Mouse (Mus musculus): ENCODE data around the gene Rmi2. TPM values are rescaled to one million over a fixed set of nuclear protein-coding genes. Genes with fewer than 3 reads are reported as not detected.

The Rmi2 gene
- polyA plus RNA-seq, 1 experiment, result 0.65 TPM

DNA sequence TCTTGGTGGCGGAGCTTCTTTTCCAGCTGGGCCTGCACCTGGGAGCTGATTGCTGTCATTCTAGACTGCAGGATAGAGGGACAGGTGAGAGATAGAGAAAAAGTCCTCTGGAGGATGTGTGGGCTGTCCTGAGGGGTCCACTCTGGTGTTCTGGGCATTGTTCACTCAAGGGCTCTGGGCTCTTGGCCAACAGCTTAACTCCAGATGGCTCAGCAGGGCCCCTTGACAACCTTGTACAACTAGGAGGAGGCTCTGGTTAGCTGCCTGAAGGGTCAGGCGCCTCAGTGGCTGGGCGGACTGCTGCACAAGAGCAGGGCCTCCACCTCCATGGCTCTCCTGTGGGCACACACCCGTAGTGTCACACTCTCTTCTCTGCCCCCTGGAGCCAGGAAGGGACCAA, 36.1 kb downstream of the Rmi2 start:
- H3K4me1 ChIP-seq (ENCODE audit: control insufficient read depth), result peaks cover 1% of the 10 kb centered on the region; the same call in 1 of the 2 replicates
- no peak overlapping the region for H3K4me3 ChIP-seq (replicated peaks)
- TF ChIP-seq TAL1 (IDR thresholded peaks at IDR 0.05; ENCODE audit: low read length), result no peak
- TF ChIP-seq GATA1 (IDR thresholded peaks at IDR 0.05; ENCODE audit: low read length), result no peak
- no peaks in the 10 kb centered on the region for H3K27me3 ChIP-seq (ENCODE audit: control insufficient read depth)
- no peaks in the 10 kb centered on the region for H3K9me3 ChIP-seq (ENCODE audit: control insufficient read depth, low read length)
- no peaks in the 10 kb centered on the region for H3K36me3 ChIP-seq (ENCODE audit: control insufficient read depth)

DNA sequence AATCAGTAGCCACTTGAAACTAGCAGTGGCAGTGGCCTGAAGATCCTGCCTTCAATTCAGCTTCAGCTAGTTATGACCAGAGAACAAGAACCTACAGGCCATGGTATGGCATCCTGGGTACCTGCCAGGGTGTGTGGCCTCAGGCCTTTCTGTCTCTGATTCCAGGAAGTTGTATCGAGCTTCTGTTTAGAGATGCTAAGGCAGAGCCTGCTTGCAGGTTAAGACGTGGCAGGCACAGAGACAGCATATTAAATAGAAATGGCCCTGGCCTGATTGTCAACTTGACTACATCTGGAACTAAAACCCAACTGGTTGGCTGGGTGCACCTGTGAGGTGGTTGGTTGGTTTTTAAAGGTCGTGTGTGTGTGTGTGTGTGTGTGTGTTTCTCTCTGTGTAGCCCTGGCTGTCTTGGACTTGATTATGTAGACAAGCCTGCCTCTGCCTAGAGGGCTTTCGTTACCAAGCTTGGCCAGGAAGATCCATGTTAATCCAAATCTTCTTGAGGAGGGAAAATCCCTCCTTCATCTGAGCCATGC, 38.0 kb downstream of the Rmi2 start:
- Histone ChIP-seq H3K9me3 (ENCODE audit: control insufficient read depth, low read length) (no peaks in the 10 kb centered on the region), H3K36me3 (ENCODE audit: control insufficient read depth) (no peaks in the 10 kb centered on the region), H3K4me3 (replicated peaks) (no peak overlapping the region), H3K27me3 (ENCODE audit: control insufficient read depth) (no peaks in the 10 kb centered on the region), H3K4me1 (ENCODE audit: control insufficient read depth) (peaks cover 1% of the 10 kb centered on the region; the same call in 1 of the 2 replicates)
- no peak for TF ChIP-seq GATA1 (IDR thresholded peaks at IDR 0.05; ENCODE audit: low read length)
- no peak for TF ChIP-seq TAL1 (IDR thresholded peaks at IDR 0.05; ENCODE audit: low read length)

DNA sequence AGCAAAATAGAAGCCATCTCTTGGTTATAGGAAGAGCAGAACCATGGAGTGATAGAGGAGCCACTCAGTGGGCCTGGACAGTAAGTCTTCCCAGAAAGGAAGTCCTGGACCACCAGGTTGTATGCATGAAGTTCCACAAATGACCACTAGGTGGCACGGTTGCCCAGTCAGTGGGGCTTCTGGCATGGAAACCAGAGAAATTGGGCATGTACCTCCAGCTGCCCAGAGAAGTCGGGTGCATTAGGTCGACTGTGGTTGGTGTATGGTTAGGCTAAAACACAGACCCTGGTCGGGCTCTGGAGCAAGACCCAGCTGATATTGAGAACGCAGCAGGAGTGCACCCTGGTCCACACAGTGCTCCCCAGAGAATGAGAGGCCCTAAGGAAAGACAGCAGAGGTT, 38.8 kb downstream of the Rmi2 start:
- no peaks in the 10 kb centered on the region for H3K9me3 ChIP-seq (ENCODE audit: control insufficient read depth, low read length)
- TF ChIP-seq GATA1 (IDR thresholded peaks at IDR 0.05; ENCODE audit: low read length) (no peak), TAL1 (IDR thresholded peaks at IDR 0.05; ENCODE audit: low read length) (no peak)
- H3K4me1 ChIP-seq (ENCODE audit: control insufficient read depth), result peaks cover 1% of the 10 kb centered on the region; the same call in 1 of the 2 replicates
- H3K27me3 ChIP-seq (ENCODE audit: control insufficient read depth), result no peaks in the 10 kb centered on the region
- no peak overlapping the region for H3K4me3 ChIP-seq (replicated peaks)
- H3K36me3 ChIP-seq (ENCODE audit: control insufficient read depth), result no peaks in the 10 kb centered on the region

DNA sequence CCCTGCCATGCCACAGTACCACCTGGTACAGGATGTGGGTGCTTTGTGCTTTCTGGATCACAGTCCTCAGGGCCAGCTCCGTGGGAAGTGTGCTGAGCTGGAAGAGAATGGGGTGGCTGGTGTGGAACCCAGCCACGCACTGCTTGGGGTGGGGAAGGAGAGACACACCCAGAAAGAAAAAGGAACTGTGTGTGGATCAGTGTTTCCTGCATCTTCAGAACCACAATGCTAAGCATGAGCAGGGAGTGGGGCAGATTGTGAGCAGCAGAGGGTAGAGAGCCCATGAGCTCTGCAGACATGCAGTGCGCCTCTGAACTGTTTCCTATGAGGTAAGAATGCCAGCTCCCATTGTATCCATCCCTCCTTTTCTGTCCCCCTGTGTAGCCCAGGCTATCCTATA, 43.4 kb downstream of the Rmi2 start:
- H3K4me1 ChIP-seq (ENCODE audit: control insufficient read depth), result no peaks in the 10 kb centered on the region
- H3K36me3 ChIP-seq (ENCODE audit: control insufficient read depth), result no peaks in the 10 kb centered on the region
- H3K9me3 ChIP-seq (ENCODE audit: control insufficient read depth, low read length), result no peaks in the 10 kb centered on the region
- H3K27me3 ChIP-seq (ENCODE audit: control insufficient read depth), result no peaks in the 10 kb centered on the region
- H3K4me3 ChIP-seq (replicated peaks), result no peak overlapping the region
- TF ChIP-seq GATA1 (IDR thresholded peaks at IDR 0.05; ENCODE audit: low read length), result no peak

DNA sequence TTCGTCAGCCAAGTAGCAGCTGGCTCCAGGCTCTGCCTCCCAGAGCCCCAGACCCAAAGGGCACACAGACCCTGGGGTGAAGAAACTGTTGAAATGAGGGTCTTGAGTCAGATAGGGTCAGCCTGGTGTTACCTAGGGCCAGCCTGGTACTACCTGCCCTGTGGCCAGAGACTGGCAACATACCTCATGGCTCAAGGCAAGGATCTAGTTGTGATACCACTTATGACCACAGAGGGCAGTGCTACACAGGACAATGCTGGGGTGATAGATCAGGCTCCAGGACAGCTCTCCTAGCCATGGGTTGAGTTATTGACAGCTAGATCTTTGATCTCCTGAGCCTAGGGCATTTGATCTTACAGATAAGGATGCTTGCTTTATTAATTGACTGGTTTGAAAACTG, 44.6 kb downstream of the Rmi2 start:
- H3K4me1 ChIP-seq (ENCODE audit: control insufficient read depth), result no peaks in the 10 kb centered on the region
- H3K36me3 ChIP-seq (ENCODE audit: control insufficient read depth), result no peaks in the 10 kb centered on the region
- no peaks in the 10 kb centered on the region for H3K27me3 ChIP-seq (ENCODE audit: control insufficient read depth)
- no peaks in the 10 kb centered on the region for H3K9me3 ChIP-seq (ENCODE audit: control insufficient read depth, low read length)
- TF ChIP-seq TAL1 (IDR thresholded peaks at IDR 0.05; ENCODE audit: low read length) (no peak), GATA1 (IDR thresholded peaks at IDR 0.05; ENCODE audit: low read length) (no peak)
- H3K4me3 ChIP-seq (replicated peaks), result no peak overlapping the region

DNA sequence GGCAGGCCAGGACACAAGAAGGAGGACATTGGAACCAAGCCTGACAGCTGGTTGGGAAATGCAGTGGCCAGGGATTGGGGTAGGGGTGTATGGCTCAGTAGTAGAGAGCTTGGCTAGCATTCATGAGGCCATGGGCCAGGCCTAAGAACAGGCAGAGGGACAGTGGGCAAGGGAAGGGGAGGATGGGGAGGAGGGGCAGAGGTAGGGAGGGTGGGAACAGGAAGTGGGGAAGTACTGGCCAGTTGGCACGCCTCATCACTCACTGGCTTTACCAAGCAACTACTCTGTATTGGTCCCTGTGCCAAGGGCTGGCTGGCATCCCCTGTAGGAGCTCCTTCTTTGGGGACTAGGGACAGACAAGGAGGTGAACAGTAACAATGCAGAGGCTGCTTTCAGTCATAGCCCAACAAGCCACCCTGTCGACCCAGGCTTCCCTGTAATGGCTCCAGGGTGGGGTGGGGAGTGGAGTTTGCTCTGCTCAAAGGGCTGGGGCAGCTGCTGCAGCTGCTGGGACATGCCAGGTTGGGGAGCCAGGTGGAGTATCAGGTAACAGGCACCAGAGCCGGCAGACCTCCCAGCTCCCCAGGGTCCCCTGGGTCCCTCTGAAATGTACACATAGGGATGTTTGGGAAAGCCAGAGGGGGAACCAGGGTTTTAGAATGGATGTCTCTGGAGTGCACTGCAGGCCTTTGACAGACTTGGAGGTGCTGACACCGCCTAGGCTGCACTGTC, 46.5 kb downstream of the Rmi2 start:
- Histone ChIP-seq H3K36me3 (ENCODE audit: control insufficient read depth) (no peaks in the 10 kb centered on the region), H3K27me3 (ENCODE audit: control insufficient read depth) (no peaks in the 10 kb centered on the region), H3K4me3 (replicated peaks) (no peak overlapping the region), H3K4me1 (ENCODE audit: control insufficient read depth) (no peaks in the 10 kb centered on the region), H3K9me3 (ENCODE audit: control insufficient read depth, low read length) (no peaks in the 10 kb centered on the region)
- TF ChIP-seq TAL1 (IDR thresholded peaks at IDR 0.05; ENCODE audit: low read length), result no peak
- TF ChIP-seq GATA1 (IDR thresholded peaks at IDR 0.05; ENCODE audit: low read length), result no peak

DNA sequence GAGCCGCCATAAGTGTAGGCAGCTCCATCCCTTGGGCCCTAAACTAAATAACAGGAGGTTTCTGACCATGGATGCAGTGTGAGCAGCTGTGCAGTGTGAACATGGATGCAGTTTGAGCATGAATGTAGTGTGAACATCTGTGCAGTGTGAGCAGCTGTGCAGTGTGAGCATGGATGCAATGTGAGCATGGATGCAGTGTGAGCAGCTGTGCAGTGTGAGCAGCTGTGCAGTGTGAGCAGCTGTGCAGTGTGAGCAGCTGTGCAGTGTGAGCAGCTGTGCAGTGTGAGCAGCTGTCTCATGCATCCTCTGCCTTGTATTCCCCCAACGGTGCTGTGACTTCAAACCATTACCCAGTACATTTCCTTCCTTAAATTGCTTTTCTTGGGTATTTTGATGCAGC, 52.6 kb downstream of the Rmi2 start:
- H3K27me3 ChIP-seq (ENCODE audit: control insufficient read depth), result no peaks in the 10 kb centered on the region
- no peak overlapping the region for H3K4me3 ChIP-seq (replicated peaks)
- no peaks in the 10 kb centered on the region for H3K36me3 ChIP-seq (ENCODE audit: control insufficient read depth)
- TF ChIP-seq TAL1 (IDR thresholded peaks at IDR 0.05; ENCODE audit: low read length) (no peak), GATA1 (IDR thresholded peaks at IDR 0.05; ENCODE audit: low read length) (no peak)
- H3K4me1 ChIP-seq (ENCODE audit: control insufficient read depth), result no peaks in the 10 kb centered on the region
- no peaks in the 10 kb centered on the region for H3K9me3 ChIP-seq (ENCODE audit: control insufficient read depth, low read length)

DNA sequence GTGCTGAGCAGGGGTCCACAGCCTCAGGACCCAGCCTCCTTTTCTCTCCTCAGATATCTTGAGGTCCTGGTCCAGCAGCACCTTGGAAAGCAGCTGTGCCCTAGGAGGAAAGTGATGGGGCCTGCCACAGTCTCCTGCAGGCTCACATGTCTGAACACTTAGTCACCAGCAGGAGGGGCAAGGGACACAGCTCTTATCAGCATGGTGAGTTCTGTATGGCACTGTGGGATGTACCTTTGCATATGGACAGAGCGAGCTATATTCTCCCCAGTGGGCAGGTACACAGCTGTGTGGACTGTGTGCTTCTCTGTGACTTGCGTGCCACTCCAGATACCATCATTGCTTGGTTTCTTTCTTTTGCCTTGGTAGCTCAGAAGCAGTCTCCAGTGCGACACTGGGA, 55.5 kb downstream of the Rmi2 start:
- H3K27me3 ChIP-seq (ENCODE audit: control insufficient read depth), result no peaks in the 10 kb centered on the region
- no peaks in the 10 kb centered on the region for H3K36me3 ChIP-seq (ENCODE audit: control insufficient read depth)

DNA sequence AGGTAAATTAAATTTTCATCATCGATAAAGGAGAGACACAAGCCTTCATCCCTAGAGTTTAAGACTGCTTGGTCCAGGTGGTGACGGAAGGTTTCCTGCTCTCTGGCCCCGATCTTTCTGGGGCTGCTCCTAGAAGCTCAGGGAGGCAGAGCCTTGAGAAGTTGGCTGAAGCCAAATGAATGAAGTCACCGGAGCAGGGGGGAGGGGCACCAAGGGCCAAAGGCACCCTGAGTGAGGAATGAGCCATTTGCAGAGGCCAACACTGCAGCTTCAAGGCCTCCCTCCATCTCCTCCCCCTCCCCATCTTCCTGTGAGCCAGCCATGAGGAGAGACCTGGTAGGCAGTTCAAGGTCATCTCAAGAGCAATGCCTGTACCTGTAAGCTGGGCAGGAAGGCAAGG, 58.3 kb downstream of the Rmi2 start:
- TF ChIP-seq GATA1 (IDR thresholded peaks at IDR 0.05; ENCODE audit: low read length) (no peak), TAL1 (IDR thresholded peaks at IDR 0.05; ENCODE audit: low read length) (no peak)
- Histone ChIP-seq H3K4me3 (replicated peaks) (no peak overlapping the region), H3K27me3 (ENCODE audit: control insufficient read depth) (no peaks in the 10 kb centered on the region), H3K36me3 (ENCODE audit: control insufficient read depth) (no peaks in the 10 kb centered on the region), H3K4me1 (ENCODE audit: control insufficient read depth) (no peaks in the 10 kb centered on the region), H3K9me3 (ENCODE audit: control insufficient read depth, low read length) (no peaks in the 10 kb centered on the region)

More for the DNA sequence above, 55.5 kb downstream of the Rmi2 start:
- TF ChIP-seq GATA1 (IDR thresholded peaks at IDR 0.05; ENCODE audit: low read length), result no peak
- TF ChIP-seq TAL1 (IDR thresholded peaks at IDR 0.05; ENCODE audit: low read length), result no peak
- Histone ChIP-seq H3K4me3 (replicated peaks) (no peak overlapping the region), H3K4me1 (ENCODE audit: control insufficient read depth) (no peaks in the 10 kb centered on the region), H3K9me3 (ENCODE audit: control insufficient read depth, low read length) (no peaks in the 10 kb centered on the region)

Data from erythroblast, embryonic 14.5 days (primary cell).